Mouse (Mus musculus) liver, postnatal 0 days (tissue): Measurements from ENCODE around the gene Tomm5.

Source experiments
- CTCF ChIP-seq: sonication (generic); IDR thresholded peaks from 2 replicates; pipeline ENCODE4 v1.5.1; 2016; ENCODE audit warnings: antibody characterized with exemption, low read depth
- EP300 ChIP-seq: IDR thresholded peaks from 2 replicates; pipeline ENCODE4 v1.6.1; 2016; ENCODE audit warnings: antibody characterized with exemption, low read depth, mild to moderate bottlenecking

DNA sequence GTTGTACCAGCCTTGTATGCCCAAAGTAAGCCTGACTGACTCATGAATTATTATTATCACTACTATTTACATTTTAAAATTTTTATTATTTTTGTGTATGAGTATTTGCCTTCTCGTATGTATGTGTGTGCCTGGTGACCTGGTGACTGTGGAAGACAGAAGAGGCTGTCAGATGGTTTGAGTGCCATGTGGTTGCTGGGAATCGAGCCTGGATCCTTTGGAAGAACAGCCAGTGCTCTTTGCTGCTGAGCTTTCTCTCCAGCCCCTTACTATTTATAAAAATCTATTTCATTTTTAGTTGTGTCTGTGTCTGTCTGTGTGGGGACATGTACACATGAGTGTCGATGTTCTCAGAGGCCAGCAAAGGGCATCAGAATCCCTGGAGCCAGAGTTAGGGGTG, 48.5 kb upstream of the Tomm5 start:
- no peak for TF ChIP-seq EP300
- TF ChIP-seq CTCF = no peak
